Mouse (Mus musculus) bone marrow macrophage, adult 2 months (primary cell): Measurements from ENCODE around the gene Ppm1n.

Source experiments
- CTCF ChIP-seq: IDR thresholded peaks from 2 replicates; pipeline ENCODE4 v1.5.1; 2012; ENCODE audit warnings: low read depth, mild to moderate bottlenecking, low read length, moderate library complexity
- POLR2A ChIP-seq: IDR thresholded peaks from 2 replicates; pipeline ENCODE4 v1.6.1; 2012; ENCODE audit warnings: mild to moderate bottlenecking, low read depth, low read length, borderline replicate concordance

GRCm38 (mm10) chr7:19245083-19245482 lies 34.8 kb downstream of the Ppm1n start:
- no peak for TF ChIP-seq POLR2A
- no peak for TF ChIP-seq CTCF
